Mouse (Mus musculus) right cerebral cortex, postnatal 14 days (tissue): ENCODE results near the gene B3galnt1.
A peak's percentile ranks its signal among the peaks of the same experiment; 100 is the strongest.
"Not testable (repeated sequence)": the region's sequence is repeated elsewhere in the genome, so short reads cannot be mapped to it uniquely, and the experiment has no call there.

ENCODE experiments used
- DNase-seq: peaks from one replicate; pipeline ENCODE4 v3.0.0; 2022

B3galnt1 gene

GRCm38 (mm10) chr3:69598261-69599165, at the start of gene B3galnt1:
B3galnt1 (minus strand) TSS chr3:69598960.
- DNase-seq: peak; percentile 68

DNA sequence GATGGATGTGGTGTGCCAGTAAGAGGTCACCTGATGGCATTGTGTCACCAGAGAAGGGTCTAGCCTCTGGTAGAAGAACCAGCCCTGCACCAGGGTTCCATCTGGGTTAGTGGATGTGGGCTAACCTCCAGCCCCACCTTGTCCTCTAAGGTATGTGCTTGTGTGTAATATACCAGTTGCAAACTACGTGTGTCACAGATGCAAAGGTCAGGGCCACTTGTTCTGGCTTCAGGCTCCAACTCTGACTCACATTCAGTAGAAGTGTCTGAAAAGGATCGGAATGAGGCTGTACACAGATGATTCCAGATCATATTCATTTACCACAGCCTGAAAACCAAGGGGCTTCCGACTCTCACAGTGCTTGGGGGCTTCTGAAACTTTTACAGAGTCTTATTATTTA, 35.8 kb upstream of the B3galnt1 start:
- no peak for DNase-seq

DNA sequence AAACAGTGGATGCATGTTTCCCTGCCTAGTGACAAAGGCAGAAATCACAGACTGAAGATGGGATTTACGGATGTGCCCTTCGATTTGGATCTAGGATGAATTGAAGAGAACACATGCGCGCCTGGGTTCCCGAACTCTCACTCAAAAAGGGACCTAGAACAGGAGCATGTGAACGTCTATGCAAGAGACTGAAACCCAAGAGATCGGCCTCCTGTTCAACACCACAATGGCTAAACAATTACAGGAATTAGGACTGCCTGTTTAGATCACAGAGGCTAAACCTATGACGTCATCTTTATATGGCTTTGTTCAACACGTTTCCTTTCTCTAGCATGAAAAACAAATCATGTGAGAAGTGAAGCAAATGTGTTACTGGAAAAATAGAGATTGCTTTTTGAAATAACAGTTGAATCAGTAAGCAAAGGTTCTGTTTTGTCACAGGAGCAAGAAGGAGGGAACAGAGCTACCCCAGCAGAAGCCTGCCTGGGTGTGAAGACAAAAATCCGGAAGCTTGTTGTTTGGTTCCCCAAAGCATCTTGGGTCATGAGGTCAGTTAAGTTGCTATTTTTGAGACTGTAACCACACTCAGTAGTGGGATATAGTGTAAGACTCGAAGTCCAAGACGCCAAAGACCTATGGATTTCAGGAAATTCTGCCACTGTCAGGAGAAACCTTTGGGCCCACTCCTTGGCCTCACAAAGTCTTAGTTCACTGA, 35.1 kb upstream of the B3galnt1 start:
- no peak for DNase-seq

- no peak for DNase-seq
Observed at GRCm38 (mm10) chr3:69626963-69627590, 28.3 kb upstream of the B3galnt1 start.

DNA sequence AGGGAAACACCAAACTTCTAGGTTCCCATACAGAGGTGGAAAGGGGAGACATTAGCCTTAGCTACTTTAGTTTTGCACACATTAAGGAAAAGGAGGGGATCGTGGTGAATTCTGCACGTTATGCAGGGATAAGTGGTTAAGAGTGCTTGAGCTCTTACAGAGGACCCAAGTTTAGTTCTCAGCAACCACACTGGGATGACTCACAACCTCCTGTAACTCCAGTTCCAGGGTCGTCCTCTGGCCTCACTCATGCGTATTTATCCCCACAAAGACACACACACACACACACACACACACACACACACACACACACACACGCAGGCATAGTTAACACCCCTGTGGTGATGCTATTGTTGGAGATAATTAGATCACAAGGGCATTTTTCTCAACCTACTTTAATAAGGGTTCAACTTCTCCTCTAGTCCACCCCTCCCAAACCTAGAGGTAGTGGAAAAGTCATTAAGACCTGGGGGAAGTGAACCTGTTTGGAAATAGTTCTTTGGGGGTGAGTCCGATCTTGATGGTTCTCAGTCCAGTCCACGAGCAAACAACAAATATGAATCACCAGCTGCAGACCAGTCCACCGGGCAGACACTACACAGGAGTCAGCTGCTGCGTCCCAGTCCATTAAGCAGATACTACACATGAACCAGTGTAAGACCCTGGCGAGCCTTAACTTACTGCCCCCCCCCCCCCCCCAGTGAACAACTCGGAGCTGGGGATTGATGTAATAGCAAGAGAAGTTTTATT, 27.6 kb upstream of the B3galnt1 start:
- DNase-seq: no peak

- no peak for DNase-seq
Observed at GRCm38 (mm10) chr3:69624182-69624581, 25.4 kb upstream of the B3galnt1 start.

GRCm38 (mm10) chr3:69607909-69608308, 9.1 kb upstream of the B3galnt1 start:
- no peak for DNase-seq

GRCm38 (mm10) chr3:69607468-69607867, 8.7 kb upstream of the B3galnt1 start:
- no peak for DNase-seq

GRCm38 (mm10) chr3:69606923-69607322, 8.2 kb upstream of the B3galnt1 start:
- no peak for DNase-seq

DNA sequence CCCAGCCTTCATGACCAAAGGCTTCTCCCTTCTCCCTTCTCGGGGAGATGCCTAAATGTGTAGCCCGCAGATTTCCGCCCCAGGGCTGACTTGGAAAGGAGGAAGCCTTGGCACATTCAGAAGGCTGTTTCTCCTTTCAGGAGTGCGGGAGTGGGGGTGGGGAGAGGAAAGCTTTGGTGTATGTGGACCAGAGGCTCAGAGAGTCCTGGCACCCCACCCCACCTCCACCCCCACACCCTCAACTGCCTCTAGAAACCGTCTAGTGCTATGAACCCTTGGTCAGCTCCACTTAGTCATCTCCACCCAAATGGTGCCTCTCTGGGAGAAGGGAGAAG, 373 bp upstream of the B3galnt1 start:
- peak; percentile 20 for DNase-seq

DNA sequence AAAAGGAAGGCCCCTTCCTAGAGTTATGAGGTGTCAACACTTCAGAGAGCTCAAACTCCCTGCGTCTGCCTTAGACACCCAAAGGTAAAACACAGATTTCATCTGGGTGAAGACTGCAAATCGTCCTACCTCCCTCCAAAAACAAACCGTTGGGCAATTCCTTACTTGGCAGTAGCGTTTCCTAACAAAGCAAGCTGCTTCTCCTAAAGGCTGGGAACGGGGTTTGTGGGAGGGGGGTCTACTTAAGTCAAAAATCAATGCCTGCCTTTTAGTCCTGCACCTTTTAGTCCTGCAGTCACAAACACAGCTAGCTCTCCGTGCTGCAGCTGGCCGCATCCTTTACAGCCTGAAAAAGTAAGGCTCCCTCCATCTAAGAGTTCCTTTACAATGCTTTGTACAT, 944 bp downstream of the B3galnt1 start:
- no peak for DNase-seq

DNA sequence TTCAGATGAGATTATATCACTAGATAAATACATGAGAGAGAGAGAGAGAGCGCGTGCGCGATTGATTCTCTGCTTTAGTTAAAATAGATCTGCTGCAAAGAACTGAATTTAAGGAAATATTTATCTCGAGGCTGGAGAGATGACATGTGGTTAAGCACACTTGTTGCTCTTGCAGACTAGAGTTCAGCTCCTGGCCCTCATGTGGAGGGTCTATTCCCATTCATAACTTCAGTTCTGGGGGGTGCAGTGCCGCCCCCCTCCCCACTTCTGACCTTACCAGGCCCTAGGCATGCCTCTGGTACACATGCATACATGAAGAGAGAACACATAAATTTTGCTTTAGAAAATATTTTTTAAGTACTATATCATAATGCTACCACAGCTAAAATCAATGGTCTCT, 1.5 kb downstream of the B3galnt1 start:
- no peak for DNase-seq

DNA sequence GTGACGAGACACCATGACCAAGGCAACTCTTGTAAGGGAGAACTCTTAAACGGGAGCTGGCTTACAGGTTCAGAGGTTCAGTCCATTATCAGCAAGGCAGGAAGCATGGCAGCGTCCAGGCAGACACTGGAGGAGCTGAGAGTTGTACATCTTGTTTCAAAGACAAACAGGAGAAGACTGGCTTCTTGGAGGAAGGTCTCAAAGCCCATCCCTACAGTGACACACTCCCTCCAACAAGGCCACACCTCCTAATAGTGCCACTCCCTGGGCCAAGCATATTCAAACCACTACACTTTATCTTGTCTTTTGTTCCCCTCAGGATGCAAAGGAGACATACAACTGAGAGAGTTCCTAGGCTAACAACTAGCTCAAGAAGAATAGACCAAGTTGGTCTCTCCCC, 2.6 kb downstream of the B3galnt1 start:
- DNase-seq: no peak

DNA sequence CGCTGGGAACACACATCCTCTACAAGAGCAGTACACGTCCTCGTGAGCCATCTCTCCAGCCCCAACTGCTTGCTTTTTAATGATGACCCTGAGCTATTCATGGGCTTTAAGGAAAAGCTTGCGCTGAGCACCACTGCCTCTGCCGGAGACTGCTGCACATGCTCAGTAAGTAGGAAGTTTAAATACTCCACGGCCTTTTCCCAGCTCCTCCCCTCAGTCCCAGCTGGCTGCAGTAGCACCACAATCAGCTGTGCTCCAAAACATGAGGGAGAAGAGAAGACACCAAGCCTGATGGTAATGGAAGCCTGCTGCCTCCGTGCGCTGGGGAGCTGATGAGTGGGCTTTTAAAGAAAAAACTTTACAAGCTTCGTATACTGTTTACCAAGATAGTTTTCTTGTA, 4.7 kb downstream of the B3galnt1 start:
- DNase-seq: no peak

DNA sequence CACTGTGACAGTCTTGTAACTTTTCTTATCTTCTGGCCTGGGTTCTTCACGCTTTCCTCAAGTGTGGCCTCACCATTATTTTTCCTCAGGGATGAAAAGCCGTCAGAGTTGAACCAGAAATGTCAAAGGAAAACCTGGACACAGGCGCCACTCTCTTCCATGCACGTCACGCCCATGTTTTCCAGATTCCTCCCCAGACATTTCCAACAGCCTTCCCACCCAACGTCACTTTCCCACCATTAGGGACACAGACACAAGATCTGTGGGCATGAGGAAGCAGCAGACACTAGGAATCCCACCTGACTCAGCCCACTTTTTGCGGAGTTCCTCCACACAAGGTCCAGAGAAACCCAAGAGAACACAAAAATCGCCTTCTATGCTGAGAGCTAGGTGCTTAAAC, 5.3 kb downstream of the B3galnt1 start:
- DNase-seq: no peak

DNA sequence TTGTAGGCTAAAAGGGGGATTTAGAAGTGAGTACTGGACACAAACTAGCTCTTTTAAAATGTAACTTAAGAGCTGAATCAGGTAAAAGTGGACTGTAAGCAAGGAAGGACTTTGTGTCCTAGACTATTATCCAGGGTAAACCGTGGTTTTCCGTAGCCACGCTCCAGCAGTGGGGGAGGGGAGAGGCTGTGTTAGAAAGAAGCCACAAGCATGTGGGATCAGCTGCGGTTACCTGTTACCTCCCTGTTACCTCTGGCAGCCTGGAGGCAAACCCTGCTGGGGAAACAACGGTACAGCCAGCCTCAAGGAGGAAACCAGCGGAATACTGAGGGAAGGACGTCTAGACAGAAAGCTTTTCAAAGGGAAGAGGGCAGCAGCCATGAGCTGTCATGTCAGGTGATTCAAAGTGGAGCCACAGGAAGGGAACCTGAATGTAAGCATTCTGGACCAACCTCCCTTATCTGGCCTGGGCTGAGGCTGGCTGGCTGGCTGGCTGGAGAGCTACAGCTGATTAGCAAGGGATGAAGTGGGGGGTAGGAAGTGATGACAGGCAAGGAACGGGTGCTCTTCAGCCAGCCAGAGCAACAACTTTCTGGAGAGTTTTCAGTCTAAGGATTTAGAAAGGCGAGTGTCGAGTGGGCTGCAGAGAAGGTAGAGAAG, 10.5 kb downstream of the B3galnt1 start:
- DNase-seq: no peak

DNA sequence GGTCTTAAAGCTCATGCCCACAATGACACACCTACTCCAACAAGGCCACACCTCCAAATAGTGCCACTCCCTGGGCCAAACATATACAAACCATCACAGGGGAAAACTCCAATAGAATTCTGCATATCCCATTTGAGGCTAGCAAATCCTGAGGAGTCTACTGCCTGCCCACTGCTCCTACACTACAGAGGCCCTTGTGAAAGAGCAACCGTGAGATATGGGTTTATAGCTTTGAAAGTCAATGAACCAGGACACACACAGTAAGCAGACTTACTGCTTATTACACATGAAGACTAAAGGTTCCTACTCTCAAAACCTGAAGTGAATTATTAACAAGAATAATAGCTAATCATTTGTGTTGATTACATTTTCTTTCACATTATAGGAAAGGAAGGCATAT, 15.0 kb downstream of the B3galnt1 start:
- DNase-seq: no peak

GRCm38 (mm10) chr3:69578791-69579190, 20.0 kb downstream of the B3galnt1 start:
- DNase-seq: no peak

DNA sequence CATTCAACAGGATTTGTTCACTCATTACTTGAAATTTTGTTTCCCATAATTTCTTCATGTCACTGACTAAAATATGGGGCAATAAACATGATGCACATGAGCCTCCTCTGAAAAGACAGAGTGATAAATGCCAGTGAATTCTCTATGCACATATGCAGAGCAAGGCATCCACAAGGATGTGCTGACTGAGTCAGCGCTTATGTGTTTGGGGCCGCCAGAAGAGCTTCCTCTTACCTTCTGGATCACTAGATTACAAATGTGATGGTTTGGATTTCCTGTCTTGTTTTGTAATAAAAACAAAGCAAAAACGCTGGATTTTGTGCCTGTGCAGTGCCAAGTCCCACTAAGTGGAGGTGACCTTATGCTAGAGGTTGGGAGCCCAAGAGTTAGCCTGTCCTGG, 22.0 kb downstream of the B3galnt1 start:
- DNase-seq: no peak

DNA sequence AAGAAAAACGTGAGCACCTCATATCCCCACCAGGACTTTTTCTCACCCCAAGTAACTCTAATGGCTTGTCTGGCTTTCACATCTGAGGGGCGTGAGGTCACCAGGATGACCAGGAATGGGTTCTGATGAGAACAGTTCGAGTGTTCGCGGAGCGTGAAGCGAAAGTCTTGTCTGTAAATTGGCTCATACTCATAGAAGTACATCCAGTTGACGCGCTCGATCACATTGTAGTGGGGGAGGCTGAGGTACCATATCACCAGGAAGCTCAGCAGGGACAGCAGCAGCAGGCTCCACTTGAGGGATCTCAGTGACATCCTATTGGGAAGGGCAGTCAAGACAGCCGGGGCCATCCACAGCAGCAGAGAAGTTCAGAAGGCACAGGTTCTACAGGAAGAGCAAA, 23.2 kb downstream of the B3galnt1 start:
- DNase-seq: no peak

DNA sequence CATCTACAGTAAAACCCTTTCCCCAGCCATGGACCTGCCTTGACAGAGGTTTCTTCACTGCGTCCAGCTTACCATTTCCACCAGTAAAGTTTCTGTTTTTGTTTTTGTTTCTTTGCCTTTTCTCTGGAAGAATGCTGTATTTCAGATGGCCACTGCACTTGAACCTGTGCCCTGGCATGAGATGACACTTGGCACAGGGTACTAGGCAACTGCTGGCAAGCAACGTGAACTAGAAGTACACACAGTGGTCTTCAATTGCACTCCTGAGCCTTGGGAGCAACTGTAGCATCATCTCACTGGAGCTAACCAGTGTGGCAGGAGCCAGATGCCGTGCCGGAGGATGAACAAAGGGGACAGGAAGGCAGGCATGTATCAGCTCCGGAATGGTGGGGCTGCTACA, 26.2 kb downstream of the B3galnt1 start:
- no peak for DNase-seq

- DNase-seq: not testable (repeated sequence)
Observed at GRCm38 (mm10) chr3:69565586-69565985, 33.2 kb downstream of the B3galnt1 start.

GRCm38 (mm10) chr3:69563406-69563805, 35.4 kb downstream of the B3galnt1 start:
- no peak for DNase-seq
